Mouse (Mus musculus) layer of hippocampus, adult 8-10 months (tissue): ENCODE data around the gene Acadl. TPM values are rescaled to one million over a fixed set of nuclear protein-coding genes. Genes with fewer than 3 reads are reported as not detected.

Experiments used
- DNase-seq, 2 experiments: peaks; one replicate each; pipeline ENCODE4 v3.0.0; 2022; ENCODE audit warnings: low spot score in 2 of 2
- total RNA-seq, 4 experiments: library from RNA; stranded (reverse); gene quantifications; 2 replicates each; pipeline ENCODE4 v1.2.4; 2022

Gene Acadl
- total RNA-seq, 4 experiments from 2014 or later = 32.9 to 37.0 (median 33.7) TPM

GRCm38 (mm10) chr1:66839755-66840438 lies 23.2 kb downstream of the Acadl start:
- no peak for DNase-seq

- no peak for DNase-seq
These were observed 23.9 kb downstream of the Acadl start for GRCm38 (mm10) chr1:66839135-66839534.

DNA sequence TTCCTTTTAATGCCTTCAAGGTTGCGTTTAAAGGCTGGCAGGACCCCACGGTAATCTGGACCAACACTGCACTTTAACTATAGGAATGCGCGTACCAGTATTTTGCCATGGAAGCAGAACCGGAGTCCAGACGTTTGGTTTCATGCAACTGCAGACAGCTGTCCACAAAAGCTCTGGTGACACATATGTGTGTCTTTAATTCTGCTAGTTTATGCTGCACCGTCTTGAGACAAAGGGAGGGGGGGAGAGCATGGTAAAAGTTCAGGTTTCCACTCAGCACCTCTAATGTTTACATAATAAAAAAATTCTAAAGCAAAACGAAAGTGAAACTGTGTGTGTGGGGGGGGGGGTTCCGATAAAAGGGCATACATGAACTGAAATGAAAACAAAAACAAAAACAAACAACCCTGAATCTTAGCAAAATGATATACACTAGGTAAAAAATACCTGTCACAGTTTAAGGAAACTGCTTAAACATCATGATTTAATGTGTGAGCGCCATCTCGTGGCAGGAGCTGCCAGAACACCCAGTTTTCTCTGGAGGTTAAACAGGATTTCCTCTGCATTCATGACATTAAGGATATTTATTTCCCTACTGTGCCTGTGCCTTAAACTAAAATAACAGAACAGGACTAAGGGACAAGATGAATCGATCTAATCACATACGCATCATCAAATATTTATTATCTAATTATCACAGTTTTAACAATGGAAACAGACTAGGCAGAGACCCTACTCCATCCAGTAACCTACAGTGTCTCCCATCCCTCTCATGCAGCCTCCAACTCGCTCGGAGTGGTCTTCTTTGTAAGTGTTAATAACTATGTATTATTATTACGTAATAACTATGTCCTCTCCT lies 24.7 kb downstream of the Acadl start:
- DNase-seq = peak; percentile 42 to 79

GRCm38 (mm10) chr1:66837207-66837606 lies 25.9 kb downstream of the Acadl start:
- DNase-seq = no peak

- no peak for DNase-seq
These were observed 30.4 kb downstream of the Acadl start for GRCm38 (mm10) chr1:66832636-66833165.

DNA sequence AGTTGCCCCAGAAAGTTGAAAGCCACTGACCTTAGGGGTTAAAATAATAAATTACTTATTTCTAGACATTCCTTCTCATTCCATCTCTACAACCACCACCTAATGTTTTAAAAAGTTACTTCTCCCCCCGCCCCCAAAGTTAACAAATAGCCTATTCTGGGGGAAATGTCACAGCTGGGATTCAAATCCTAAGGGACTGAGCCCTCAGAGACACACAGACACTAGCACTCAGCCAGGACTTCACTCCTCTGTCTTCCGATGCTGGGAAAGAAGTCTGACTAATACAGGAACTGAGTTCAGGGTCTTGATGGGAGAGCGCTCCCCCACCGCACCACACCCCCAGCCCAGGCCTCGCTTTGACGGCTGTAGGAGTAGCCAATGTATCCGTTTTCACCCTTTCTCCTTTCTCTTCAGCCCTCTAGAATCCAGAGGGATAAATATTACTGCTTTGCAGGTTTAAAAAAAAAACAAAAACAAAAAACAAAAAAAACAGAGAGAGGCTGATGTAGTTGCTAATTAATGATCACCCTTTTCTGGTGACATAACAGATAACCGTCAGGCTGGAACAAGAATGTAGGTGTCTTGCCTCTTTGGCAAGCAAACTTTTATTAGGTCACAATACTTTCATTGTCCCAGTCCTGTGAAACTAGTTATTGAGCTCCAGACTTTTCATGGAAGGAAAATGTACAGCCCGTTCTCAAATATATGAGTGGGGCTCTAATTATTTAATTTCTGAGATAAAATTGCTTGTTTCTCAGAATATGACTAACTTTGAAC lies 31.1 kb downstream of the Acadl start:
- DNase-seq = no peak

- no peak for DNase-seq
These were observed 33.5 kb downstream of the Acadl start for GRCm38 (mm10) chr1:66829400-66830080.

- no peak for DNase-seq
These were observed 41.1 kb downstream of the Acadl start for GRCm38 (mm10) chr1:66821966-66822365.

GRCm38 (mm10) chr1:66820241-66820640 lies 42.8 kb downstream of the Acadl start:
- no peak for DNase-seq

GRCm38 (mm10) chr1:66817865-66818315 lies 45.2 kb downstream of the Acadl start:
- no peak for DNase-seq

DNA sequence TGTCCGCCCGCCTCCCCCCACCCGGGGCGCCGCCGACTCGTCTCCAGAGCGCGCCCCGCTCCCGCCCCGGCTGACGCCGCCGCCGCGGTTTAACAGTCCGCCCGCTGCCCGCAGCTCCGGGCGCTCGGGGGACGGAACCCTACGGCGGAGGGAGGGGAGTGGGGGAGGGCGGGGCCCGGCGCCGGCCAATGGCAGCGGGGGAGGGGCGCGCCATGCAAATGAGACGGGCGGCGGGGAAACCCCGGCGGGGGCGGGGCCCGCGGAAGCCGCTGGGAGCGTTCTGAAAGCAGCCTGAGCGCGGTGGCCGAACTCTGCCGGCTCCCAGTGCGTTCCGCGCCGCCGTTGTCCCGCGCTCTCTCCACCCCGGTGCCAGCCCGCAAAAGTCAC lies 45.6 kb downstream of the Acadl start, which contains the start of gene Kansl1l:
Gene Kansl1l (minus strand): TSS at position 110 of the 387 bp plus-strand sequence.
- peak; percentile 81 to 91 for DNase-seq

DNA sequence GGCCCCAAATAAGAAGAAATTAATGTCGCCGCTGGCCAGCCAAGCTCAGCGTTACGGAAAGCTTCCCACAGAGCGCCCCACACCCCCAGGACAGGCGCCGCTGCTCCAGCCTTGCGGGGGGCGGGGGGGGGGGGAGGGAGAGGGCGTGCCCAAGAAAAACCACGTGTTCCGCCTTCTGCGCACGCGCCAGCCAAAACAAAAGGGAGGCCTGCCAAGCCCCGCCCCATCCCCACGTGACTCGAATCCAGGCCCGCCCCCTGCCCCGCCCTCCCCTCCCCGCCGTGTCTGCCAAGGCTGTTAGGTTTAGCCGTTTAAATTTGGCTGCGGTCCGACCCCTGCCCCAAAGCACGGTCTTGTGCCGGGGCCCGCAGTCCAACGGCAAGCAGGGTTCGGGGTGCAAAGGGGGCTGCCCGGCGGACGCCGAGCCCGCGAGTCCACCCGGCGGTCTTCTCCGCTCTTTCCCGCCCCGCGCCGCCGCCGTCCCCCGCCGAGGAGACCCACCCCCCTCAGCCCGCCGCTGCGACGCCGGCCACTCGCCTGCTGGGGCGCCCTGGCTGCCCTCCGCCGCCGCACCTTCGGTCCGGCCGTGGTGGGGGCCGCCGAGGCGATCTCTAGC lies 46.1 kb downstream of the Acadl start:
- DNase-seq = peak; percentile 86 to 96

- DNase-seq = peak; percentile 68 to 80
These were observed 46.9 kb downstream of the Acadl start for GRCm38 (mm10) chr1:66815941-66816777.

GRCm38 (mm10) chr1:66814756-66815155 lies 48.3 kb downstream of the Acadl start:
- no peak for DNase-seq

DNA sequence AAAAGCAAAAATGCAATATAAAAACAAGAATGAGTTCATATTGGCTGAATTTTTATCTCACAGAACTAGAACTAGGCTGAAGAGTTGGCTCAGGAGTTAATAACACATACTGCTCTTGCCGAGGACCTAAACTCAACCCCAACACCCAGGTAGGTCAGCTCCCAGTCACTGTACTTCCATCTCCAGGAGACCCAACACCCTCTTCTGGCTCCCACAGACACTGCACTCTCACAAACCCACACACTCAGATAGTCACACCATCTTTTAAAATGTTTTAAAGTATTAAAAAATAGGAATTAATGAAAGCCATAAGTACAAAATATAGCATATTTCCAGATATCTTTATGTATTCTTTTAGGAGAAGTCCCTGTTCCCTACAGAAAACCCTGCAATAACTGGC lies 49.9 kb downstream of the Acadl start:
- DNase-seq = no peak

DNA sequence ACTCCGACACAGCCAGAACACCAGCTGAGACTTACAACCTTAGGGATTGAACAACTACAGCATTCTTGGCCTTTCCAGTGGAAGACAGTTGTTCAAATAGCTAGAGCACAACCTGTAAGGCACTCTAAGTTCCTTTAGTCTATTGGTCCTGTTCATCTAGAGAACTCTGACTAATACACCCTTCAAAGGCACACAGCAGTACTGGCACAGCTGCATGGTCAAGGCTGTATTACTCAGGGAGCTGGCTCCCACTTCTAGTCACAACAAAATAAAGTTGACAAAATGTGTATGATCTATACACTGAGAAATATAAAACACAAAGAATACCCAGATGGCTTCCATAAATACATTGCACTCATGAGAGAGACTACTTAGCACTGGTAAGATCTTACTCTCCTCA lies 56.3 kb downstream of the Acadl start:
- DNase-seq = no peak

- DNase-seq = no peak
These were observed 57.7 kb downstream of the Acadl start for GRCm38 (mm10) chr1:66805408-66805807.

DNA sequence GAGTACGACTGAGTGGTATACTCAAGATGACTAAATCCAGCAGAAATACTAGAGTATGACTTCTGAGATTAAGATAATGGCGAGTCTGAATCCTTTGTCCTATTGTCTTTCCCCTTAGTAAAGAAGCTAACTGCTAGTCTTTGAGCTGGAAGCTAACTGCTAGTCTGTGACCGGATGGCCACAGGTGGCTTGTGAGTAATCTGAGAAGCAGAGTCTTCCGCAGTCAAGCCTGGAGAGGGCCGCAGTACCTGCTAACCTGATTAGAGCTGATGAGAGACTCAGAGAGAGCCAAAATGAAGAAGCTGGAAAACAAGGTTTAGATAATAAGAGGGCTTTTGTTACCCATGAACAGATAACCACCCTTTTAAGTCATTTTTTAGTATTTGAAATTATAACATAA lies 58.4 kb downstream of the Acadl start:
- DNase-seq = no peak

DNA sequence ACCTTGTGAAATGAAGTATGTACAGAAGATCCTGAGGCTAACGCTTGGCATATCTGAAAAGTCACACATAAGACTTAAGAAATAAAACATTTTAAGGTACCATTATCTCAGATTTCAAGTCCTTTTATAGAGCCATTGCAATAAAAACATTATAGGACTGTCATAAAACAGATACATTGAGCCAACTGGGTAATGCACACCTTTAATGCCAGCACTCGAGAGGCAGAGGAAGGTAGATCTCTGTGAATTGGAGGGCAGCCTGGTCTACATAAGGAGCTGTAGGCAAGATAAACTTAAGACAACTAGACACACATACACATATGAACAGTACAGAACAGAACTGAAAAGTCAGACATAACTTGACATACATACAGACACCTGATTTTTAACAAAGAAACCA lies 65.1 kb downstream of the Acadl start:
- no peak for DNase-seq
